Mouse (Mus musculus) hematopoietic multipotent progenitor cell, adult 10-12 weeks (in vitro differentiated cells): ENCODE data around the gene Gm17175. TPM values are rescaled to one million over a fixed set of nuclear protein-coding genes. Genes with fewer than 3 reads are reported as not detected.

Experiments used
- polyA plus RNA-seq: library from polyadenylated mRNA; stranded (reverse); fragments of >175 nt; gene quantifications from 2 replicates; pipeline ENCODE4 v1.2.3, GENCODE M21; 2012; ENCODE audit warnings: low replicate concordance

Gene Gm17175
- polyA plus RNA-seq: not detected in 2 replicates

DNA sequence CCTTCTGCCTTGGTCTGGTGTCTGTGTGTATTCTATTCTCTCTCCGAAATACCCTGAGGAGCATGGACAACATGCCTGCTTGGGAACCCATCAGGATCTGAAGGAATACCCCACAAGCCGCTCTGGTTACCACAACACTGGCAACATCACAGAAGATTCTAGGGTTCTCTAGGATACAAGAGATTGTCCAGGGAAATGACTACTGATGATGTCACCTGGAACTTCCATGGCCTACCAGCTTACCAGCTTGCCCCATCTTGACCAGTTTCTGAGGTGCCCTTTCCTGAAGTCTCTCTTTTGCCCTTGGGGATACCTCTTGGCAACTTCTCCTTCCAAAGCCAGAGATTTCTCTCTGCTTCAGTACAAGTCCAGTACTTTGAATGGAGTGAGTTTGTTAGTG is at the start of gene Gm17175:
Gm17175 (minus strand) TSS at position 101 of the 400 bp plus-strand sequence.

GRCm38 (mm10) chr14:51611210-51611609 is 37.3 kb upstream of the Gm17175 start, which contains the start of gene Gm17078:
TSS of gene Gm17078 (minus strand) at chr14:51611310.

GRCm38 (mm10) chr14:51592039-51592438 is 18.2 kb upstream of the Gm17175 start, which contains the start of gene Gm17174:
TSS of gene Gm17174 (minus strand) at chr14:51592139.

DNA sequence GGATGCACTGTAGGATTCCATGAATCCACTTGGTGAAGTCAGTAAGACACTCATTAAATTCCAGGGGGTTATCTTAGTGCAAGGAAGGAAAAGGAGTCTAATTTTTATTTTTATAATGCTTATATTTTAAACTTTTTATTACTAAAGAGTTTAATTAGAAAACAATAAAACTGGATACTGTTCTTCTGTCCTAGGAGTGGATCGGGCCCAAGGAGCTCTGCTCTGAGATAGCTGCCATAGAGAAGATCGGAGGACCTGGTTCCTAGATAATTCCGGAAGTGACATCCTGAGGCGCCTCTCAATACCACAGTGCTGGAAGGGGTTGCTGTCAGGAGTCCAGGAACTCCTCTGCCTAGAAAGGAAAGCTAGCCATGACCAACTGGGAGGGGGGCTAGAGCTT is 21.4 kb downstream of the Gm17175 start, which contains the start of gene Gm5622:
Gm5622 (plus strand) TSS at position 301 of the 400 bp plus-strand sequence.

Other genes starting within 250 kb of the Gm17175 start
- not detected in 2 replicates for gene Gm7247, start 212.3 kb downstream of the Gm17175 start, polyA plus RNA-seq
- not detected in 2 replicates for gene Vmn2r88, start 163.2 kb downstream of the Gm17175 start, polyA plus RNA-seq
- not detected in 2 replicates for gene Vmn2r89, start 122.2 kb downstream of the Gm17175 start, polyA plus RNA-seq
- gene Gm5622, start 21.3 kb downstream of the Gm17175 start, polyA plus RNA-seq: not detected in 2 replicates
- gene Gm17174, start 18.1 kb upstream of the Gm17175 start, polyA plus RNA-seq: not detected in 2 replicates
- gene Gm17078, start 37.2 kb upstream of the Gm17175 start, polyA plus RNA-seq: not detected in 2 replicates
- gene Gm4181, start 61.6 kb upstream of the Gm17175 start, polyA plus RNA-seq: not detected in 2 replicates
- not detected in 2 replicates for gene Gm17079, start 121.4 kb upstream of the Gm17175 start, polyA plus RNA-seq
- gene Gm5800, start 143.1 kb upstream of the Gm17175 start, polyA plus RNA-seq: not detected in 2 replicates
- not detected in 2 replicates for gene Ang4, start 199.5 kb upstream of the Gm17175 start, polyA plus RNA-seq
- gene AY358078, start 226.0 kb upstream of the Gm17175 start, polyA plus RNA-seq: not detected in 2 replicates